Mouse (Mus musculus): ENCODE results near the gene BC051019. TPM values are rescaled to one million over a fixed set of nuclear protein-coding genes. Genes with fewer than 3 reads are reported as not detected.

BC051019 gene
- total RNA-seq, 2 experiments from 2014 or later = 0.22 TPM; not detected in 1

GRCm38 (mm10) chr7:109669426-109670170, 54.1 kb downstream of the BC051019 start:
- DNase-seq = no peak
- intact Hi-C loops (cut with DNase I) = no loop called here

- DNase-seq = no peak
- intact Hi-C loops (cut with DNase I) = no loop called here
Observed at GRCm38 (mm10) chr7:109666664-109667063, 57.0 kb downstream of the BC051019 start.

GRCm38 (mm10) chr7:109662626-109663025, 61.0 kb downstream of the BC051019 start:
- intact Hi-C loops (cut with DNase I) = no loop called here
- no peak for DNase-seq

Other genes starting within 250 kb of the BC051019 start
- gene Trim66, start 215.7 kb downstream of the BC051019 start, total RNA-seq (2021) = 1 to 10 TPM; 3.1 TPM
- gene Rpl27a, start 204.7 kb downstream of the BC051019 start, total RNA-seq (2021) = 100 to 1,000 TPM; 159 TPM
- gene St5, start 20.2 kb downstream of the BC051019 start, total RNA-seq (2021) = 10 to 100 TPM; 20.7 to 21.5 TPM
- 10 to 100 TPM in 1 of 2 experiments, 1 to 10 TPM in 1; 7.3 to 10.5 TPM for gene Akip1, start 20.2 kb downstream of the BC051019 start, total RNA-seq (2021)
- gene Ascl3, start 7.9 kb upstream of the BC051019 start, total RNA-seq (2021) = not detected
- 10 to 100 TPM; 51.0 to 57.8 TPM for gene Tmem9b, start 29.0 kb upstream of the BC051019 start, total RNA-seq (2021)
- 10 to 100 TPM; 30.9 to 36.1 TPM for gene Nrip3, start 58.2 kb upstream of the BC051019 start, total RNA-seq (2021)
- gene Scube2, start 141.8 kb upstream of the BC051019 start, total RNA-seq (2021) = 1 to 10 TPM in 1 of 2 experiments, under 1 TPM in 1; 0.74 to 2.0 TPM
- 100 to 1,000 TPM; 123 to 135 TPM for gene Dennd5a, start 236.6 kb upstream of the BC051019 start, total RNA-seq (2021)